Mouse (Mus musculus): ENCODE data around the gene Lgi4.

Lgi4 gene

GRCm38 (mm10) chr7:31109091-31109490 lies 49.9 kb downstream of the Lgi4 start:
- DNase-seq, result peak; percentile 61 to 72

GRCm38 (mm10) chr7:31109796-31110195 lies 50.7 kb downstream of the Lgi4 start:
- no peak for DNase-seq

GRCm38 (mm10) chr7:31110861-31111385 lies 51.8 kb downstream of the Lgi4 start:
- no peak for DNase-seq

GRCm38 (mm10) chr7:31112036-31112435 lies 52.9 kb downstream of the Lgi4 start:
- DNase-seq, result no peak

- DNase-seq, result no peak
Observed at GRCm38 (mm10) chr7:31113800-31114199, 54.7 kb downstream of the Lgi4 start.

DNA sequence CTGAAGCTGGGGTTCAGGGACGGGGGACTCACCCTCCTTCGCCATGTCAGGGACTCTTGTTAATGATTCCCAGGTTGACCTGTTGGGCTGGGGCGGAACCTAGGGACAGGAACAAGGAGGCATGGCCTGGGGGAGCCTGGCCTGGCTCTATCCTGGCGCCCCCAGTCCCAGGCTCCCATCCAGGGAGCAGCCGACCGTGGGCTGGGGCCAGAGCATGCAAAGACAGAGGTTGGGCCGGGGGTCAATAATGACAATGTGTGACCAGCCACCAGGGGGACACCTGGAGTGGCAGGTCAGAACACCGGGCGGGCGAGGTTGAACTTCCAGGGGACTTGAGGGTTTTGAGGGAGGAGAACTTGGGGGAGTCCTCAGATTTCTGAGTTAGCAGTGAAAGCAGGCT lies 55.5 kb downstream of the Lgi4 start:
- no peak for DNase-seq

DNA sequence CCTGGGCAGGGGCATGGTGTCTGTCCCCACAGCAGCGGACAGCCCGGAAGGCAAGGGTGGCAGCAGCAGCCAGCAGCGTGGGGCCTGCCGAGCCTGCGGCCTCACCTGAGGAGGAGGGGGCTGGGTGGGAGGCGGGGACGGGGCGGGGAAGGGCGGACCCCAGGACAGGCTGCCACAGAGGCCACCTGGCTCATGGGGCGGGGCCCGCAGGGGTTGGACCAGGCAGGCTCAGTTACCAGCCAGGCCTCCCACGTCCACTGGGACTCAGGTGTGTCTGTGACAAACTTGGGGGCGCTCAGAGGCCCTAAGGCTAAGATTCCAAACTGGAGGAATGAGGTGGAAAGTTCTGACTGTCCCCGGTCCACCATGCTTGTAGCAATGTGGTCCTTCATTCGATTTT lies 56.0 kb downstream of the Lgi4 start, which contains the start of gene Hpn:
TSS of gene Hpn (minus strand) at position 109 of the 400 bp plus-strand sequence.
- peak; percentile 77 to 84 for DNase-seq

GRCm38 (mm10) chr7:31115587-31116043 lies 56.5 kb downstream of the Lgi4 start:
- peak; percentile 83 to 84 for DNase-seq

GRCm38 (mm10) chr7:31116721-31117145 lies 57.6 kb downstream of the Lgi4 start:
- no peak for DNase-seq

GRCm38 (mm10) chr7:31117465-31117864 lies 58.3 kb downstream of the Lgi4 start:
- DNase-seq, result no peak

DNA sequence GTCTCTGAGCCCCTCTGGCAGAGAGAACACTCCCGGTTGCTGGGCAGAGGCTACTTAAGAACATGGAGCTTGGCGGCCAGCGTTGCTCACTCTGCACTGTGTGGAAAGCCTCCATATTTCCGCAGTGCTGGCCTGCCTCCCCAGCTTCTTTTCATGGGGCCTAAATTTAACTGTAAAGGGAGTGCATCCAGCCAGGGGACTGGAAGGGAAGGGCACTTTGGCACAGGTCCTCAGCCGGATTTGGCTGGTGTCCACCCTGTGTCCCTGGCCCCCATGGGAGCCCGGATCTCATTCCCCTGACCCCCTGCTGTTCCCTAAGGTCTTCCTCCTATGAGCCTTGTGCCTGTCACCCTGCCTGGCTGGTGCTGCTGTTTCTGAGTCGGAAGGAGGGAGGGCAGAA lies 59.3 kb downstream of the Lgi4 start:
- no peak for DNase-seq

DNA sequence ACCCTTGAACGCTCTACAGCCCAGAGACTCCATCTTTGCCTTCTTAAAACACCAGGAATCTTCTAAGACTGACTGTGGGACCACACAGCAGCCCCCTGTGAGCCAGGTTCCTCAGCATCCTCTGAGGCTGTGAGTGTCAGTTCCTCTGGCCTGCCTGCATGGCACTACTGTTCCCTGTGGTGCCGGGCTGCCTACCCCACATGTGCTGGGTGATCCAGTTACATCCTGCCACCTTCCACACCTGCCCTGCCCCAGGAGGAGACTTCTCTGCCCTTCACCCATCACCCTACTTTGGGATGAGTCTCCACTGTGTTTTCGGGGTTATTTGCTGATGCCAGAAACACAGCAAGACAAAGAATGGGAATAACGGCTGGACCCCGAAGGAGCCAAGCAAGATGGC lies 60.4 kb downstream of the Lgi4 start:
- no peak for DNase-seq

Data from lung, adult 18-20 months (tissue).